Mouse (Mus musculus) monocyte, adult 59 days (primary cell): ENCODE results near the gene Igsf9b. TPM values are rescaled to one million over a fixed set of nuclear protein-coding genes. Genes with fewer than 3 reads are reported as not detected.

Experiments
- total RNA-seq, 2 experiments: library from RNA; stranded (reverse); gene quantifications; one replicate each; pipeline ENCODE4 v1.2.4; 2023

Igsf9b gene
- total RNA-seq, result not detected

GRCm38 (mm10) chr9:27298411-27299285 lies at the start of gene Igsf9b:
Gene Igsf9b, plus strand, starts transcription at chr9:27299204.

GRCm38 (mm10) chr9:27396500-27396899 lies 97.5 kb downstream of the Igsf9b start, which contains the start of gene Spata19:
Gene Spata19, plus strand, starts transcription at chr9:27396800.

Other genes starting within 250 kb of the Igsf9b start
- gene Jam3, start 143.8 kb upstream of the Igsf9b start, total RNA-seq, result not detected
- not detected for gene Spata19, start 97.6 kb downstream of the Igsf9b start, total RNA-seq